Mouse (Mus musculus): ENCODE measurements around the gene Vmp1.

Vmp1 gene

GRCm38 (mm10) chr11:86583313-86583825, 100.3 kb downstream of the Vmp1 start:
- no peak for DNase-seq

DNA sequence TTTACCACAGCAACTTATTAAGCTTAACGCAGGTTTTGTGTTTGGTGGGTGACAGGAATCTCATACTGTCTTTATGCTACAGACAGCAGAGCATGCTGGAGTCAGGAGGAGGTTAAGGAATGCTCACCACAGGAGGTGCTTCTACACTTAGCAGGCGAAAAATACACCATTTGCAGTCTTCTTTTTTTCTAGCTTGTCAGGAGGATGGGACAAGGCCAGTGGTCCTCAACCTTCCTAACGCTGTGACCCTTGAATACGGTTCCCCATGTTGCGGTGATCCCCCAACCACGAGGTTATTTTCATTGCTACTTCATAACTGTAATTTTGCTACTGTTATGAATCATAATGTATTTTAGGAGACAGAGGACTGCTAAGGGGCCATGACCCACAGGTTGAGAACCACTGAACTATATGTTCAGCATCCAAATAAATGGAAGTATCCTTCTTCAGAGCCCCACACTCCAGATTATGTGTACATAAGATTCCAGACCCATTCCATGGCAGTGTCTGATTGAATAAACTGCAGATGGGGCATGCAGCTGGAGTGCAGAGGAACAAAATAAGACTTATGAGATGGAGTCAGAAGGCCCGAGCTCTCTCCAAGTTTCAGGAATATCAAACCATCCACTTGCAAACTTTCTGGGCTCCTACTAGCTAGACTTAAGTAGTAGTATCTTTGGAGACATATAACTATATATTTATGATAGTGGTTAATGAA, 100.9 kb downstream of the Vmp1 start:
- DNase-seq: no peak

- no peak for DNase-seq
These were observed 101.6 kb downstream of the Vmp1 start for GRCm38 (mm10) chr11:86581943-86582542.

- no peak for DNase-seq
These were observed 102.3 kb downstream of the Vmp1 start for GRCm38 (mm10) chr11:86581250-86581753.

DNA sequence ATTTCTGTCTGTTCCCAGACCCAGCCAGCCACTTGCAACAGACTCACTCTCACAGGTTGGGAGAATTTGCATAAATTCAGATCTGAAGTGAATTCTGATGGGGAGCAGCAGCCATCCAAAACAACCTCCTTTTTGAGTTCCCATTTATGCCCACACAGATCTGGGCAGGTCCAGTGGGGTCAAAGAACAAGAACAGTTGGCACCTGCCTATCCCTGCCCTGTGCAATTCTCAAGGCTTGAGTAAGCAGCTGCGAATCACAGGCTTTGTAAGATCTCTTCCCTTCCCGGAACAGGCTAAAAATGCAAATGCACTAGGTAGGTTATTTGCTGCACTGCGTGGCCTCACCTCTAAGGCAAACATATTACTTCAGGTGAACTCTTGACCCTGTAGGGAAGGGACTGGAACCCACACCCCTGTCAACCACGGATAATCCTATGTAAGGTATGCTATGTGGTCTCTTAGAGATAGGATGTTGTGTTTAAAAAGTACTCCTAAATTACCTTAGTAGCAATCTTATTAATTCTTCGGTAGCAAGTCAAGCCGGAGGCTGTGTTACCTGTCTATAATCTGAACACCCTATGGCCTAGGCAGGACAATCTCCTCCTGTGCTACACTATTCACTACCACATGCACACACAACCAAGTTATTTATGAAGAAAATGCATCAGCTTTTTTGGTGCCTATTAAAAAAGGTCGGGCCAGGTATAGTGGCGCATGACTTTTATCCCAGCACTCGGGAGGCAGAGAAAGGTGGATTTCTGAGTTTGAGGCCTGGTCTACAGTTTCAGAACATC, 103.1 kb downstream of the Vmp1 start:
- DNase-seq: no peak

DNA sequence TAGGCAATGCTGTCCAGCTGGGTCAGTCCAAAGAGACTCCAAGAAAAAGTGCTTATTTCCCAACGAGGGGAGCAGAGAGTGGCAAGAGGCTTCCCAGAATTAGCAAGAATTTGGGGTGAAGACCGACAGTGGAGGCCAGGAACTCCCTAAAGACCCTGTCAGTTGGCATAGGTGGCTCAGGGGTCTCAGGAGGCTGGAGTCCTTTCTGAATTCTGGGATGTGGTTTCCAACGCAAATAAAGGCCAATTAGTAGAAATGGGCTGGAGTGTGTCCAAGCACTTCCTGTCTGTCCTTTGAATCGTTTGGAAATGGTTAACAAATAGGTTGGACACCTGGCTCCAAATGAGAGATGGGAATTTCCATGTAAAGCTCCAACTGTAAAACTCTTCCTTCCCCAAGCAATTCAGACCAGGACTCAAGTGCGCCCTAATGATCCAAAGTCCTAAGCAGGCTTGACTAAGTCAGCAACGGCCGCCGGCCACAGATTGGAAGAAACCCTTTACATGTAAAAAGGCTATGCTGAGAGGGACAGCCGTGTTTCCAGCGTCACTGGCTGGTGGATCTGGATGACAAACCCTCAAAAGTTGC, 103.8 kb downstream of the Vmp1 start:
- no peak for DNase-seq

GRCm38 (mm10) chr11:86578809-86579730, 104.6 kb downstream of the Vmp1 start:
- no peak for DNase-seq

GRCm38 (mm10) chr11:86578106-86578808, 105.4 kb downstream of the Vmp1 start:
- DNase-seq: no peak

- no peak for DNase-seq
These were observed 106.4 kb downstream of the Vmp1 start for GRCm38 (mm10) chr11:86577231-86577630.

DNA sequence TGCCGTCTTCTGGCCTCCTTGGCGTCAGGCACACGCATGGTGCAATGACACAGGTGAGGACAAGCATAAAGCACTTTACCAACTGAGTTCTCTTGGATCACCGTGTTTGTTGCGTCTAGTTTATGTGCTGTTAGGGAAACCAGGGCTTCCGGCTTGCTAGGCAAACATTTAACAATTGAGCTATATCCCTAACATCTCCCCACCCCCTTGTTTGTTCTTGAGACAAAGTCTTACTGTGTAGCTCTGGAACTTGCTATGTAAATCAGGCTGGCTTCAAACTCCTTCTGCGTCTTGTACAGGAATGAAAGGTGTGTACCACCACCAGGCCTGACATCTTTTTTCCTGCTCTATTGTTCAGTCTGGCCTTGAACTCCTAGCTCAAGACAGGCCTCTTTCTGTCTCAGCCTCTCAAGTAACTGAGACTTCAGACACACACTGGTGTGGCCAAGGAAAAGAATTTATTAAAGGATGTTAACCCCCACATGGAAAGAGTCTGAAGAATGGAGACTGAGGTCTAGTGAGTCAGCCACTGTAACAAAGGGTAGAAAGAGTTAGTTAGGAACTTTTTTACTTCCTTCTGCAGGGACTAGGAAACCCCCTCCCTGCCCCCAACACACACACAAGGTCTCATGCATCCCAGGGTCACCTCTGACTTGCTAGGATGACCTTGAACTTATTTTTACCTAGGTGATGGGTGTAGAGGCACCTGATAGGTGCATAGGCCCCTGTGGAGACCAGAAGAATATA, 107.8 kb downstream of the Vmp1 start:
- no peak for DNase-seq

DNA sequence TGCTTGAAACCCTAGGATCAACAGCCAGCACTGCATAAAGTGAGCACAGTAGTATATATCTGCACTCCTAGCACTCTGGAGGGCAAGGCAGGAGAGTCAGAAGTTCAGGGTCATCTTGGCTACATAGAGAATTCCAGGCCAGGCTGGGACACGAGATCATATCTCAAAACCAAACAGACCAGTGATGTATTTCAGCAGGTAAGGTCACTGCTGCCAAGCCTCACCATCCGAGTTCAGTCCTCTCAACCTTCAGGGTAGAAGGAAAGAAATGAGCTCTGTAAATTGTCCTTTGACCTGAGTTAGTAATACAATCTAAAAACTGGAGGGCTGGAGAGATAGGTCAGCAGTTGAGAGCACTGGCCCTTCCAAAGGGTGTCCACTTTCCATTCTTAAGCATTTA, 109.2 kb downstream of the Vmp1 start:
- DNase-seq: no peak

GRCm38 (mm10) chr11:86573646-86574231, 109.9 kb downstream of the Vmp1 start:
- no peak for DNase-seq

DNA sequence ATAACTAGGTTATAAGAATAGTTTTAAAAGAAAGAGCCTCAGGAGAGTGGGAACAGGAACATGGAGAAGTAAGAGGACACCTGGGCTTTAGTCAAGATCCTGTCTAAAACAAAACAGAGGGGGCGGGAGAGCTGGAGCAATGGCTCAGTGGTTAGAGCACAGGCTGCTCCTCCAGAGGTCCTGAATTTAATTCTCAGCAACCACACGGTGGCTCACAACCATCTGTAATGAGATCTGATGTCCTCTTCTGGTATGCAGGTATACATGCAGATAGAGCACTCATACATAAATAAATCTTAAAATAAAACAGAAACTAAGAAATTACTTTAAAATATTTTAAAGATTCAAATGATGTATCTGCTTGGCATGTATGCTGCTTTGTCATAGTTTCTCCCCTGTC, 111.0 kb downstream of the Vmp1 start:
- no peak for DNase-seq

DNA sequence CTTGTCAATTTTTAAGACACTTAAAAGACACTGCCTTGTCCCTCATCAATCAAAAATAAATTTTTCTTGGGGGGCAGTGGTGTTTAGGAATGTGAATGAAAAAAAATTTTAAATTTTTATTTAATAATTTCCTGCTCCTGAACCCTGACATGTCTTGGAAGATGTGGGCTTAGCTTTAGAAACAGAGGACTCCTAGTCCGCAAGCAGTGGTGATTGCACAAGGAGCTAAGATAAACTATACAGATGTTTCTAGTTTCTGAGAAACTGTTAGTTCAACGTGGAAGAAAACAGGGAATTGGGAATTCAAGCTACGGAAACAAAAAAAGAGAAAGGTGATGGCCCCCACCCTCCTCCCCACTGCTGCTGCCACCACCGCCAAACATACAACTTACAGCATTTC, 111.8 kb downstream of the Vmp1 start:
- DNase-seq: no peak

- no peak for DNase-seq
These were observed 112.4 kb downstream of the Vmp1 start for GRCm38 (mm10) chr11:86571047-86571855.

- DNase-seq: no peak
These were observed 113.3 kb downstream of the Vmp1 start for GRCm38 (mm10) chr11:86570261-86570746.

DNA sequence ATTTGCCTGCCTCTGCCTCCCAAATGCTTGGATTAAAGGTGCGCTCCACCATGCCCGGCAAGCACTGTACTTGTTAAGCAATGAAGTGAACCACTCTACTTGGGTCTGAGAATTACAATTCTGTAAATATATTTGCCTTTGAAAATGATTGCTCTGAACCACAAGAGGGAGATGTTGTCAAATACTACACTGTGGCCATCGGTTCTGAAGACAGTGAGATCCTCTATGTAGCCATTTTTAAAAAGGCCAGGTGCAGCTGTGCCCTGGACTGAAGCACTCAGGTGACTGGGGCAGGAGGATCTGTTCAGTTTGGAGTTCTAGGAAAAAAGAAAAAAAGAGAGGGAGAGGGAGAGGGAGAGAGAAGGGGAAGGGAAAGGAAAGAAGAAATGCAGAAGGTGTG, 115.2 kb downstream of the Vmp1 start:
- DNase-seq: no peak

- DNase-seq: no peak
These were observed 125.4 kb downstream of the Vmp1 start for GRCm38 (mm10) chr11:86558258-86558657.

- no peak for DNase-seq
These were observed 130.1 kb downstream of the Vmp1 start for GRCm38 (mm10) chr11:86553525-86553924.
